Mouse (Mus musculus) liver, postnatal 0 days (tissue): ENCODE data around the gene F830045P16Rik.

Experiments used
- CTCF ChIP-seq: sonication (generic); IDR thresholded peaks from 2 replicates; pipeline ENCODE4 v1.5.1; 2016; ENCODE audit warnings: antibody characterized with exemption, low read depth
- EP300 ChIP-seq: IDR thresholded peaks from 2 replicates; pipeline ENCODE4 v1.6.1; 2016; ENCODE audit warnings: antibody characterized with exemption, low read depth, mild to moderate bottlenecking

- no peak for TF ChIP-seq CTCF
- TF ChIP-seq EP300: no peak
Measured at GRCm38 (mm10) chr2:129558875-129559219, 22.4 kb upstream of the F830045P16Rik start.
